Mouse (Mus musculus): ENCODE data around the gene Pygo1. TPM values are rescaled to one million over a fixed set of nuclear protein-coding genes. Genes with fewer than 3 reads are reported as not detected.
A peak's percentile ranks its signal among the peaks of the same experiment; 100 is the strongest.

The Pygo1 gene
- total RNA-seq (2022), result 10 to 100 TPM; 26.3 to 31.3 (median 28.8) TPM

DNA sequence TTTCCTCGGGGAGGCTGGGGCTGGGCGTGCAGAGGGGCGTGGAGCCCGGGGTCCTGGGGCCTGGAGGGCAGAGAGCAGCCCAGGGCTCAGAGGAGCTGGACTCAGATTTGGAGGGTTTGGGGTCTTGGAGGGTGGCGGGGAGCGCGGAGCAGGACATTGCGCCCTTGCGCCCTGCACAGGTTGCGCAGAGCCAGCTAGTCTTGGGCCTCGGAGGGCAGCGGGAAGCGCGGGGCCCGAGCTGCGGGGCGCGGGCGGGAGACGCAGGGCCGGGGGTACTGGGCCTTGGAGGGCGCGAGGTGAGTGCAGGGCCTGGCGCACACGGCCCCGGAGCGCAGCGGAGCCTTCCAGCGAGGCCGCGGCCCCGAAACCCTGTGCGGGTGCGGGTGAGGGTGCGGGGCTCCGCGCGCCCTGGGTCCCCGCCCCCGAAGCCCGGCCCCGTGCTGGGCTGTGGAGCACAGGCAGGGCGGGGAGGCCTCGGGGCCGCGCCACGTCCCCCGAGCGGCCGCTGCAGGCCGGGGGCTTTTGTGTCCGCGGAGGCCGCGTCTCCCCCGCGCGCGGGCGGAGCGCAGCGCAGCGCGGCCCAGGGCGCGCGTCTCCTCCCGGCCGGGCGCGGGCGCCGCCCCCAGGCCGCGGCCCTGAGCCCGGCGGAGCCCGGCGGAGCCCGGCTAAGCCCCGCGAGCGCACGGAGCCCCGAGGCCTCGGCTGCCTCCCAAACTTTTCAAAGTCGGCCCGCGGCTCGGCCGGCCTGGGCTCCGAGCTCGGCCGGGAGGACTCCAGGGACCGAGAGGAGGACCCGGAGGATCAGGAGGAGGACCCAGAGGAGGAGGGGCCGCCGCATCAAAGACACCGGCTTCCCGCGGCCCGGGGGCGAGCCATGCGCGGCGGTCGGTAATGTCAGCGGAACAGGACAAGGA, at the start of gene Pygo1:
Gene Pygo1 (plus strand): TSS at position 625 of the 914 bp plus-strand sequence.
- DNase-seq (ENCODE audit: low spot score in 2 of 2), result peak in 1 of 2 experiments; percentile 44

DNA sequence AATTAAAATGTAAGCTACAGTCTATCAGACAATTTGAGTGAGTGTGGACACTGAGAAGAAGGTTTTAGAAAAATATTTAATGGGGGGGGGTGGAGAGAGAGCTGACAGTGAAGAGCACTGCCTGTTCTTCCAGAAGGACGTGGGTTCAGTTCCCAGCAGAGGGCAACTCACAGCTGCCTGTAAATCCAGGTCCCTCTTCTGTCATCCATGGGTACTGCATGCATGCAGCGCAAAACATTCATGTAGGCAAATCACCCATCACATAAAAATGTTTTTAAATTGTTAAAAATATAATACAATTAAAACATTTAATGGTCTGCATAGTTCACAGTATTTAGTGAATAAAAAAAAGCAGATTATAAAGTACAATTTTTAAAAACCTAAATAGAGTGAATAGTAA, 49.6 kb upstream of the Pygo1 start:
- DNase-seq (ENCODE audit: low spot score in 2 of 2), result no peak

DNA sequence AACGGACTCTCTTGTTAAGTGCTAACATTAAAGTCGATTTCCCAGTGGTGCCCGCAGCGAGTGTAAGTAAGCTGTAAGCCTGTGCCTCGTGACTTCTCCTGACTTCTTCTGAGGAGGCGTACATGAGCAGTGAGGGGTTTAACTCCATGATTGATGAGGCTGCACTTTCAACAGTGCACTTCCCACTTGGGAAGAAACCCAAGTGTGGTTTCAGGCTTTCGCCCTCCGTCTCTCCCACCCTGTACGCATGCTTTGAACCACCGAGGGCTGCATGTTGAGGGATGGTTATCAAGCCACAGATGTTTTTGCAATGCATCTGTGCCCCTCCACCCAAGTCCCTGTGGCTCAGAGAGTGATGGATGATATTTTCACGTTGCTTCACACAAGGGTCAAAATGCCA, 47.5 kb upstream of the Pygo1 start:
- no peak for DNase-seq (ENCODE audit: low spot score in 2 of 2)

DNA sequence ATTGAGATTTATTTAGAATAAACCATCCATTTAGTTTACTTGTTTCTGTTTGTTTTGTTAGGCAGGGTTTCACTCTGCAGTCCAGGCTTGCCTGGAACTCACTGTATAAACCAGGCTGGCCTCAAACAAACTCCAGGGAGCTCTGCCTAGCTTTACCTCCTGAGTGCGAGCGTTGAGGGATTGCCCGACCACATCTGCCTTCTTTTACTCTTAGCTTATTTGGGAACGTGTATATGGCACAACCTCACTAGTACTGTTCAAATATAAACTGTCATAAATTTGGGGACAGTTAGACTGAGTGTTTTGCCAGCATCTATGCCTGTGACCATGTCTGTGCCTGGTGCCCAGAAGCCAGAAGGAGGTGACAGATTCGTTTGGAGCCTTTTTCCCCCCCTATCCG, 46.8 kb upstream of the Pygo1 start:
- DNase-seq (ENCODE audit: low spot score in 2 of 2), result no peak

DNA sequence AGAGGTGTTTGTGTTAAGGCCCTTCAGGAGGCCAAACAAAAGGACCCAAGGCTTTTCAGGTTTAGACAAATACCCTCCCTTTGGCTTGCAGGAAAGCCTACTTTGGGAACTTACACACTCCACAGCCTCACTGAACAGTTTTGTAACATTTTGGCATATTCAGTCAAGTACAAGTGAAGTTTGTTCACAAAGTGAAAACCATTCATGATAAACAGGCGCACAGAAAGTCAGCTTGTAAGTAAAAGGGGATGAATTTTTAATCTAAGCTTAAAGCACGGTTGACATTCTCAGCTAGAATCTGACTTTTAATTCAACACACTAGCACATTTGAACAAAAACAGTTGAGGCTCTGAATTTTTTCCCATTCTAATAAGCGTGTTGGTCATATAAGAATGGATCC, 45.8 kb upstream of the Pygo1 start:
- no peak for DNase-seq (ENCODE audit: low spot score in 2 of 2)

DNA sequence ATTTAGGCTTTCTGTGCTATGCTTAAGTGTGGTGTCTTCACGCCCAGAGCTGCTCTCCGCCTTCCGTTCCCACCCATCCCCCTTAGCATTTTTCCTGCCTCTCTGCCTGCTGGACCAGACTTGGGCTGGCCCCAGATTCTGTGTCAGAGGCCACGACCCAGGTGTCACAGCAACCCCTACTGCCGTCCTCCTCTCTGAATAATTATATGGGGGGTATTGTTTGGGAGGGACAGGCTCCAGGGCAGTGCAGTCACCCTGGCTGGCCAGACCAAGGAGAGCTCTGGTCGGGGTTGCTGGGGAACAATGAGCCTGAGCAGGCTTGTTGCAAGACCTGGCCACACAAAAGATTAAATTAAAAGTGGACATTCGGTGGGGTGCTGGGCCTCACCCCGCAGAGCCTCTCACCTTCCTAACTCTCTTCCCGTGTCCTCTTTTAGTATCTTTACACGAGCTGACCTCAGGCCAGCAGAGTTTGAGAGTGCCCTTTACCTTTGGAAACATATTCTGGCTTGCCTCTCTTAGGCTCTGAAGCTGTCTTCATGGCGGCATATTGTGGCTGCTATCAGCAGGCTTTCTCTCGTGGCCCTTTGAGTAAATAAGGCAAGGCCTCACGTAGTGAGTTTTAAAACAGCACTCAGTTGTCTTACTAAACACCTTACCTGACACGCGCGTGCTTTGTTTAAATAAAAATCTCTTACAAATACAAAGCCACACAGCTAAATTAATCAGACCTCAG, 45.1 kb upstream of the Pygo1 start:
- no peak for DNase-seq (ENCODE audit: low spot score in 2 of 2)

DNA sequence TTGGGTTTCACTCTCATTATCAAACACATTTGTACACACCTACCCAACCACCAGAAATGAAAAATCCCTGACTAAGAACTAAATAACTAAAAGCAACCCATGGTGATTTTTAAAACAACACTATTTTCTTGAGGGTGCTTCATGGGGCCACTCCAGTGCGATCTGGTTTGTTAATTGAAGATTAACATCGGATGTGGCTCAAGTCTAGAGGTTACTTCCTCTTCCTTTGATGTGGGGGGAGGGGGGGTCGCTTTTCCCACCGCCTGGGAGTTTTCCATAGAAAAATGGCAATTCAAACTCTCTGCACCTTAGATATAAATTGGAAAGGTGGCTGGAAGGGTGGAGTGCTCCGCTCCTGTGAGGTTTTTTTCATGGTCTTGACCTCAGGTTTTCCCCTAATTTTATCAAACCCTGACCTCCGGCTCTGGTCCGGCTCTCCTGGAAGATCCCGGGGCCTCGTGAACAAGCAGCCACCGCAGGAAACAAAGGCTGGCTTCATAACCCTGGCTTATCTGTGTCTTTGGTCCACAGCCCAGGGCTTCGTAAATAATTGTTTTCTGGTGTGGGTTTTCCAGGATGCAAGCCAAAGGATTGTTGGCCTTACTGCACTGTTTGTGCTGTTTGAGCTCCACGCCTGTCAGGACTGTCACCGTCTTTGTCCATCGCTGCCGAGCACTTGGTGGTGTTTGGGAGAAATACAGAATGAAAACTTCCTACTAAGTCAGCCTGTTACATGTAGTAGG, 44.2 kb upstream of the Pygo1 start:
- DNase-seq (ENCODE audit: low spot score in 2 of 2), result peak; percentile 58 to 59

DNA sequence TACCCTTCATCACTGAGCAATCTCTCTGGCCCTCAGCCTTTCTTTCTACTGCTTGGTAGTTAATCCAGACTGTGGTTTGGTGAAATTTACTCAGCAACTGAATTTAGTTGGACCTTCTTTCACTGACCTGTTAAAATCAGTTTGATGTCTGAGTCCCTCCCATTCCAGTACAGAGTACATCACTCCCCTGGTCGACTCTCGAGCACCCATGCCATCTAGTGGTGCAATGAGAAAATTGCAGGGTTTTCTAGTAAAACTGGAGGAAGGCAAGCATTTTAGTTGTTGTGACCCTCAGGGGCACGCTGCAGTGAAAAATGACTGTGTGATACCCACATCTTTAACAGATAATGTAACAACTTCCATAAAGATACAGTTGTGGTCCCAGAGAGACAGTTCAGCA, 41.5 kb upstream of the Pygo1 start:
- DNase-seq (ENCODE audit: low spot score in 2 of 2), result peak in 1 of 2 experiments; percentile 57

DNA sequence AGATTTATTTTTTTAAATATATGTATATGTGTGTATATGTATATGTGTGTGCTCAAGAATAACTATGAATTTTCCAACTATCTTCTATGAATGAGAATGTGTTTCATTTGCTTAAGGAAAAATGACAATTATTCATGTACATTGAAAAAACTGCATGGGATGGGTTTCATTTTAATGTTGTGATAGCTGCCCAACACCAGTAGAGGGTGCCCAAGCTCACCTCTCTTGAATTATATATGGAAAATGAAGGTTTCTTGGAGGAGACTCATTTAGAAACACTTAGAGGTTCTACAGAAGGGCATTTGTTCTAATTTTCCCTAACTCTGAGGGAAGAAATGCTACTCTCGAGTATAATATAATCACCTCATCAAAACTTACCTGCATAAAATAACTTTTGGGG, 35.7 kb upstream of the Pygo1 start:
- DNase-seq (ENCODE audit: low spot score in 2 of 2), result no peak

DNA sequence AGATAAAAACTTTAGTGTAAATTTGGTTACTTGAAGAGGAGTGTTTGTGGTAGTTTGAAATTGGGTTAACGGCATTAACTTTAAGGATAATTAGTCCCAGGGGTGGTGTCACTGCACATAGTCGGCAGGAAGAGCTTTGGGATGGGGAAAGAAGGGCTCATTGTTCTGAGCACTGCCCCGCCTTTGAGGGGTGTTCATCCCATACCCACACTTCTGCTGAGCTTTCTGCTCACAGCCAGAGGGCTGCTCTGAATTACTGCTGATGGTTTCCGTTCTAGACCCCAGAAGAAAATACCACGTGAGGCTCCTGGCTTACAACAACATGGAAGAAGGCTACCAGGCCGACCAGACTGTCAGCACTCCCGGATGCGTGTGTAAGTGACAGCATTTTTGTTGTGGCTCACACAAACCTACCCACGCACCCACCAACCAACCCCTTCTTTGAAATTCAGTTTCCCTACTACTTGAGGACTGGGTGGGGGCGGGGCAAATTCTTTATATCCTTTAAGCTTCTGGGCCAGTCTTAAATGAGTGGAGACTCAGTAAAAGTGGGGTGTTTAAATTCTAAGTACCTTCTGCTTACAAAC, 34.9 kb upstream of the Pygo1 start:
- DNase-seq (ENCODE audit: low spot score in 2 of 2), result no peak

DNA sequence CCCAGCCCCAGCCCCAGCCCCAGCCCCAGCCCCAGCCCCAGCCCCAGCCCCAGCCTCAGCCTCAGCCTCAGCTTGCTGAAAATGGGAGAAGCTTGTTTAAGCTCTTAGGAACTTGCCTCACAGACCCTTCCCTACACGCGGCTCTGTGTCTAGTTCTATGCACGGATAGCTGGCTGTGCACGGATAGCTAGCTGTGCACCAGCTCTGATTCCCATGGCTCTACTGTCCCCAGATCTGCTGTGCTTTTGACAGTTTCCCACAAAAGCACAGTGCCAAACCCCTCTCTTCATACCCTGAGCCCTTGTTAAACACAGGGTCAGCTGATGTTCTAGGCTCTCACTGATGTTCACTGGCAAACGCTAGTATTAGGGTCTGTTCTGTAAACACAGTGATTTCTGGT, 32.7 kb upstream of the Pygo1 start:
- no peak for DNase-seq (ENCODE audit: low spot score in 2 of 2)

DNA sequence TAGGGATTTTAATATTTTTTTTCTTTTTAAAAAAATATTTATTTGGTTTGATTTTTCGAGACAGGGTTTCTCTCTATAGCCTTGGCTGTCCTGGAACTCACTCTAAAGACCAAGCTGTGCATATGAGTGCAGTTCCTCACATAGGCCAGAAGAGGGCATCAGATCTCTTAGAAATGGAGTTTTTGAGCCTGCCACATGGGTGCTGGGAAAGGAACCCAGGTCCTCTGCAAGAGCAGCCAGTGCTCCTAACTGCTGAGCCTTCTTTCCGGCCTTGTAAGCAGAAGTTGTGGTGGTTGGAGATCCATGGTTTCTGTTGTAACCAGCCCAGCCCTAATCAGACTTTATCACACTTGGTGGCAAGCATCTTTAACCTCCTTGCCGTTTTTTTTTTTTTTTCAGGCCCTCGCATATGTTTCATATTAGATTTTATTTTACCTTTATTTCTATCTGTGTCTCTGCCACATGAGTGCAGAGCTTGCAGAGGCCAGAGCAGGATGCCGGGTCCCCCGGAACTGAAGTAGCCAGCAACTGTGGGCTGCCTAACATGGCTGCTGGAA, 30.6 kb upstream of the Pygo1 start:
- DNase-seq (ENCODE audit: low spot score in 2 of 2), result no peak

DNA sequence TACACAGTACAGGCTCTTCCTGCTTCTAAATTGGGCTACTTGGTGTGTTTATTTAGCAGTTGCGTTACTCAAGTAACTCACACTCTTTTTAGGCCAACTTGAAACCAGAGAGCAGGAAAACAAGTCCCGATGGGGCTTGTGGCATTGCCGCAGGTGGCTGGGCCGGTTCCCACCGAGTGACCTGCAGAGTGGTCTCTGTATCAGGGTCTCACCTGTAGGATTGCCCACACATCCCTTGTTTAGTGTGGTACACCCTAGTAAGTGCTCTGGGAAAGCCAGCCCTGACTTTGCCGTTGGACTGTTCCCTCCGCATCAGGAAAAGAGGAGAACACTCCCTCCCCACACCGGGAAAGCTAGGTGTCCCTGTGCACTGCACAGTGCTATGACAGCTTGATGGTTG, 23.4 kb upstream of the Pygo1 start:
- DNase-seq (ENCODE audit: low spot score in 2 of 2), result no peak

DNA sequence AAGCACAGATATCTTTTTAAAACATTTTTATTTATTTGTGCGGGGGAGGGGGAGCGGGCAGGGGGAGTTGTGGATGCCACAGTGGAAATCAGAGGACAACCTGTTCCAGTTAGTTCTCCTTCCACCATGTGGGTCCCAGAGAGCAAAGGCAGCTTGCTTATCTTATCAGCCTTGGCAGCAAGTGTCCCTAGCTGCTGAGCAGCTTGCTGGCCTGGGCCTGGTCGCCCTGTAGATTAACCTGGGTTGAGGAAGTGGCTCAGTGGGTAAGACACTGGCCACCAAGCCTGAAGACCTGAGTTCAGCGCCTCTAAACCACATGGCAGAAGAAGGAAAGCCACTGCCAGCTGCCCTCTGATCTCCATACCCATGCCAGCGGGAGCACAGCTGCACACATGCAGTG, 22.8 kb upstream of the Pygo1 start:
- no peak for DNase-seq (ENCODE audit: low spot score in 2 of 2)

DNA sequence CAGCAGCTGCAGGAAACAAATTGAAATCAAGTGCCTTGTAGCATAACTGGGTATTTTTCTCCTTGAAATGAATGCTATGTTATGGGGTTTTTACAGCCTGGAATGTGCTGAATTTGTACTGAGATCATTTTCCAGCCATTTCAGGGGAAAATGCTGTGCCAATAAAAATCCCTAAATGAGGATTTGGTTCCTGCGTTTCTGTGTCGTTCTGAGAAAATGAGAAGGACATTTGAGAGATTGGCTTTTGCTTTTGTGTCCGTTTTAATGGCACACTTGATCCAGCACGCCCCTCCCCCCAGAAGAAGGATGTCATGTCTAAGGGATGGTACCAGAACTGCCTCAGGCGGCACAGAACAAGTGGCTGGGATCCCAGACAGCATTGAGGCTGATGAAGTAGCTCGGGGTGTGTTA, 18.7 kb upstream of the Pygo1 start:
- no peak for DNase-seq (ENCODE audit: low spot score in 2 of 2)

DNA sequence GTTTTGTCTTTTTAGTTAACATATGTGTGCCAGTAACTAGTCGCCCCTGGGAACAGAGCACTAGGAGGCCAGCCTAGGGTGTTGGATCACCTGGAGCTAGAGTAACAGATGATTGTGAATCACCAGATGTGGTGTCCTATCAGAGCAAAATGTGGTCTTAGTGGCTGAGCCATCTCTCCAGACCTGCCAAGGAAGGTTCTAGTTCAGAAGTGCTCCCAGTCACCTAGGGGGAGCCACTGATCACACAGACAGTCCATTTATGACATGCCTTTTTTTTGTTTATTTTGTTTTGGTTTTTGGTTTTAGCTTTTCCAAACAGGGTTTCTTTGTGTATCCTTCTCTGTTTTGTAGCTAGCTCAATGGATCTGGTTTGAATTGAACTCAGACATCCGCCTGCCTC, 14.1 kb upstream of the Pygo1 start:
- no peak for DNase-seq (ENCODE audit: low spot score in 2 of 2)

DNA sequence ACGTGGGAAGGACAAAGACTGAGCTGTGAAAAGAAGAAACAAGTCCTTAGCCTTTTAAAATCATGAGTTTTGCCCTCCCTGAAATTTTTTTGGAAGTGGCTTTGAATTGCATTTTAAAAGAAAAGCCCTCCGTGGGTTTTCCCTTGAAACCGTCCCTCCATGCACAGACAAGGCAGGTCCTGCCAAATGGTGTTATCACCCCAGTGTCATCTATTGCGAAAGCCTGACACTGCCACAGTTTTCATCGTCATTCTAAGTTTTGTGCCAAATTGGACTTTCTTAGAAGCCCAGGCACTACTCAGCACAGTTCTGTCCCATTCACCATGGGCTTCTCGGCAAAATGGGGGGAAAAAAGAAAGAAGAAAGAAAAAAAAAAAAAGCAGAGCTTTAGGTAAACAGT, 11.9 kb upstream of the Pygo1 start:
- DNase-seq (ENCODE audit: low spot score in 2 of 2), result no peak

DNA sequence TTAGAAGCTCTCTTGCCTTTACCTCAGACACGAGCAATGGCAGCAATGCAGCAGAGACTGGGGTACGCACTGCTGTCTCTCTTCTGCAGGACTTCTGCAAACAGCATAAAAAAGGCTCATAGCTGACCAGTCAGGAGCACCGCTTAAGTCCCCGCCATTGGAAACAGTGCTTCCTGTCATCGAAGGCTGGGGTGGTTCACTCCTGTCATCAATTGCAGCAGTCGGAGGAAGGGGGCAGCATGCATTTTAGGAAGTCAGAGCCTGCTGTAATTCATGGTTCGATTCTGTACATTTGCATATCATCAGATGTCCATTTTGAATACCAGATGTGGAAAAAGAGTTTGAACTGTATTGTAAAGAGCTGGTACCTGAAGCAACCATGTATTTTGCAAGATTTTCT, 9.7 kb upstream of the Pygo1 start:
- no peak for DNase-seq (ENCODE audit: low spot score in 2 of 2)

DNA sequence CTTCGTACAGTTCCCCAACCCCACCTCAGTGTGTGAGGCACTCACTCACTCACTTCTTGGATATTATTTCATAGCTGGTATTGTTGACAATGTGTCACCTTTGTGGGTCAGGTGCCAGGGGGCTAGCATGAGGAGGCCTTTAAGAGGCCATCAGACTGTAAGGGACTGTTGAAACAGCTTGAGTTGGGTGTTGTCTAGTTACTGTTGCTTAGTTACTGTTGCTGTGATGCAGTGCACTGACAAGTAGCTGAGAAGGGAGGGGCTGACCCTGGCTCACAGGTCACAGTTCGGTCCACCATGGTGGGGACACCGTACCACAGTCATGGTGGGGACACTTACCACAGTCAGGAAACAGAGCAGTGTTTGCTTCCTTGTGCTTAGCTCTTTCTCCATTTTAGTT, 2.4 kb upstream of the Pygo1 start:
- DNase-seq (ENCODE audit: low spot score in 2 of 2), result no peak

DNA sequence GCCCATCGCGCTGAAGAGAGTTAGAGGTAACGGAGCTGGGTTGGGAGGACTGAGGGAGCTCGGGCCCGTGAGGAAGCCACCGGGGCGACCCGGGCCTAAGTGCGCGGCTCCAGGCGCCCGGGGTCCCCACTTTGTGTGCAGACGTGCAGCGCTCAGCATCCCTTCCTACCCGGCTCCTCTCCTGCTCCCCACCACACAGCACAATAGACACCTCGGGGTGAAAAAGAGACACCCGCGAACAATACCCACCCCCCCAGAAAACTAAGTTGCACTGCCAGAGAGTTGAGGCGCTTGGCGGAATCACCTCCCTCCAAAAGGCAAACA, 452 bp downstream of the Pygo1 start:
- no peak for DNase-seq (ENCODE audit: low spot score in 2 of 2)

DNA sequence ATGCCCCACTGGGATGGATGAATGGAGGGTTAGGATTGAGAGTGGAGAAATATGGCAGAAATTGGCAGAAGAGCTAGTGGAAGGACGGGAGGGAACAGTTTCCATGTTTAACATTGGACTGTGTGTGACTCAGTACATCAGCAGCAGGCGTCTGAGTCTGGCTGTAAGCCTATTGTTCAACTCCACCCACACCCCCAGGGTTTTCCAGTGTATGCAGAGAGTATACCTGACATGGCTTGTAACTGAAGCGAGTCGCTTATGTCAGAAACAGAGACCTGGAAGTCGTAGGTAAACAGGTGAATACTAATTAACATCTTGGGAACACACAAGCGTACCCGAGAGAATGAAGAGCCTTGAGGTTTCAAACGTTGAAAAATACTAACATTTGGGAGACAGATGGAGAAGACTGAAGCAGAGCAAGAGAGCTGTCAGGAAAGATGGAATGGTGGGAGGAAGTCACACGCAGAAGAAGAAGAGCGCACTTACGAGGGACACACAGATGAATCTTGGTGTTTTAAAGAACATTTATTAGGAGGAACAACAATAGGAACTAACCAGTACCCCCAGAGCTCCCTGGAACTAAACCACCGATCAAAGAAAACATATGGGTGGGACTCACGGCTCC, 5.8 kb downstream of the Pygo1 start:
- DNase-seq (ENCODE audit: low spot score in 2 of 2), result peak; percentile 73 to 74
